Mouse (Mus musculus) kidney, postnatal 25 days (tissue): ENCODE measurements around the gene Bcl9l.

Experiments
- DNase-seq, 2 experiments: peaks; one replicate each; pipeline ENCODE4 v3.0.0; 2021; ENCODE audit warnings: mixed read lengths in 2 of 2

The Bcl9l gene

DNA sequence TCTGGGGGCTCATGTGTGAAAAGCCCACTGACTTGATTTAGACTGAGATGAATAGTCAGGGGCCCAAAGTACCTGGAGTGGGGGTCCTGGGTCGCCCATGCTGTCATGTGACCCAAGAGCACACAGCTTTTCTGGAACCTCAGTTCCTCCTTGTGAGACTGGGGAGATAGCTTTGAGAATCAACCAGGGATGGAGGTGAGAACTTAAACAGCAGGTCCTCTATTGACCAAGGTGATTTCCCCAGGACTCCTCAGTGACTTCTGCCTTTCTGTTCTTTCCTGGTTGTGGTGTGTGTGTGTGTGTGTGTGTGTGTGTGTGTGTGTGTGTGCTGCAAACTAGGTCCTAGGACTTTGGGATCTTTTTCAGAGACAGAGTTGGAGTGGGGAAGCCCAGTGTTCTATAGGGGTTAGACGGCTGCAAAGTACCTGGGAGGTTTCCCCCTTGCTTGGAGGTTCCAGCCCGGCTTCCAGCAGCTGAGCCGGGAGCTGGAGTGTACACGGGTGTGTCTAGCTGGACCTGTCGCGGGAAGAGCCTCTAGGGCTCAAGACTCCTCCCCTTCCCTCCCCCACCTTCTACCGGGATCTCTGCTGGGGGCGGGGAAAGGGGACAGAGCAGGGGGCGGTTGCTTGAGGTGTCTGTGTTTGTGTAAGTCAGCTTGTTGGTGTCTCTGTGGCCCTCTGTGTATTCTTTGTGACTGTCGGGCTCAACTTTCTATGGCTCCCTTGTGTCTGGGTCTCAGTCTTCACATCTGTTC lies 15.2 kb downstream of the Bcl9l start:
- DNase-seq: peak; percentile 66 to 84

DNA sequence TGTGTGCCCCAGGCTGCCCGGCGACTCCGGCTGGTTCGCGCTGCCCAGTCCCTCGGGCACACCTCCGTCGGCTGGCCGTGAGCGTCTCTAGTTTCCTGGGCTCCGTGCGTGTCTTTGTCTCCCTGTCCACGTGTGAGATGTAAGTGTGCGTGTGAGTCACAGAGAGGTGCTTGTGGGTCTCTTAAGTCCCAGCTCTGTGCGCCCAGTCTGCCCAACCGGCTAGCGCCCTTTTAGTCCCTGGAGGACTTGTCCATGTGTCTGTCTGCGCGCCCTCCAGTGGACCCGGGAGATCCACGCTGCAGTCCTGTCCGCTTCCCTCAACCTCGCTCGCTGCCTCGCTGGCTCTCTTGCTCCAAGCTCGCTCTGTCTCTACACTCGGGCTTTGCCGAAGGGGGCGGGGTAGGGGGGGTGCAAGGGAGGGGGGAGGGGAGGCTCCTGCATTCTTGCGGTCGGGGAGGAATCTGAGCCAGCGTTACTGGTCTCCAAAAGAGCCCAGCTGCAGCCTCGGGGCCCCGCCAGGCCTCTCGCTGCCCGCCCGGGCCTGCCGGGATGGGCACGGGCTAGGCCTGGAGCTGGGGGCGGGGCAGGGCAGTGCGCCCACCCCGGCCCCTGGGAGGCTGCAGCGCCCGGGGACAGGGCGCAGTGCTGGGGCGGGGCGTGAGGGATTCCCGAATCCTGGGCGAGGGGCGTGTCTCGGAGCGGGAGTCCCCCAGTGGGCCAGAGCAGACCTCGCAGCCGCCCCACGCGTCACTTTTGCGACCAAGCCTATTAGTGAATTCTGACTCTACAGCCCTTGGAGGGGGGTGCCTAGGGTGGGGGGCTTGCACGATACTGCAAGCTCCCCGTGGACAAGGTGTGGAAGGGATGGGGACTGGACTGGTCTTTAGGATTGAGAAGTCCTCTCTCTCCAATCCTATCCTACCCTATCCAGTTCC lies 16.1 kb downstream of the Bcl9l start:
- peak; percentile 85 to 91 for DNase-seq

DNA sequence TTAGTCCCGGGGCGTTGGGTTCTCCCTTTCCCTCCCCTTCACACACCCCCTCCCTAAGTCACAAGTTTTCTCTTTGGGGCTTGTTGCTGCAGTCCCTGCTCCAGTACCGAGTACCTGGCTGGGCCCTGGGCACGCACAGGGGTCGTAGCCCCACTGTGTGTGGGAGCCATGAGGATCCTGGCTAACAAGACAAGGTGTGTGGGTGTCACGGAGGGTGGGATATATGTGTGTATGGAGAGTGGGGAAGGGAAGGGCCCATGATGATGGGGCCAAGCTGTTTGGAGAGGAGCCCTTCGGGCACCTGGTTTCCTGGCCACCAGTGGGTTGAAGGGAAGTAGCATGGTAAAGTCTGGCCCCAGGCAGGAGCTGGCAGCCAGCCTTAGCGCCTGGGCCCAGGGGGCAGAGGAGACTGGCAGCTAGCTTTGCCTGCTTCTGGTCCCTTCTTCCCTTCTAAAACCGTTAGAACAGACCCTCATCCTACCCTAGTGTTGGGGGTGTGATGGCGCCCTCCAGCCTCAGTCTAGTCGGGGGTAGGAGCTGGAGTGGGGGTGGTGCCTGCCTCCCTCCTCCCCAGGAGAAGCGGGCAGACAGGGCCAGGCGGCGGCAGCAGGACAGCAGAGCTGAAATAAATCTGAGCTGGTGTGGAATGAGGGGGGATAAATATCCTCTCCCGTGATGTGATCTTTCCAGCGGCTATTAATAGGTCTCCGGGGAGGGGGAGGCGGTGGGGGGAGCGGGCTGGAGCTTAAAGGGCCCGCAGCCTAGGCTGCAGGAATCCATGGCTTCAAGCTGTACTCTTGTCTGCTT lies 16.9 kb downstream of the Bcl9l start:
- DNase-seq: peak; percentile 45 to 62

DNA sequence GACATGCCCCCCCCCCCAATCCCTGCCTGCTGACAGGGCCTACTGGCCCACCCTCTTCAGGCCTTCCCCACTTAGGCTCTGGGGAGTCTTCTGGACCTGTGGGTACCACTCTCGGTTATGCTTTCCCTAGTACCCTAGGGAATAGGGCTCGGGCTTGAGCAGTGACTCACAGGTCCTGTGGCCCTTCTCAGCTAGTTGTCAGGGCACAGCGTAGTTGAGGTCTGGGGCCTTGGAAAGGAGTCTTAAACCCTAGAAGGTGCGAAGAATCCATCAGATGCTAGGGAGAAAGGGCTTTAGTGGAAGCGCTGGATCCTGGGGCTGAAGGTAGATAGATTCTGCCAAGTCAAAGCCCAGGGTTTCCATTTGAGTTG lies 17.5 kb downstream of the Bcl9l start:
- DNase-seq: no peak

DNA sequence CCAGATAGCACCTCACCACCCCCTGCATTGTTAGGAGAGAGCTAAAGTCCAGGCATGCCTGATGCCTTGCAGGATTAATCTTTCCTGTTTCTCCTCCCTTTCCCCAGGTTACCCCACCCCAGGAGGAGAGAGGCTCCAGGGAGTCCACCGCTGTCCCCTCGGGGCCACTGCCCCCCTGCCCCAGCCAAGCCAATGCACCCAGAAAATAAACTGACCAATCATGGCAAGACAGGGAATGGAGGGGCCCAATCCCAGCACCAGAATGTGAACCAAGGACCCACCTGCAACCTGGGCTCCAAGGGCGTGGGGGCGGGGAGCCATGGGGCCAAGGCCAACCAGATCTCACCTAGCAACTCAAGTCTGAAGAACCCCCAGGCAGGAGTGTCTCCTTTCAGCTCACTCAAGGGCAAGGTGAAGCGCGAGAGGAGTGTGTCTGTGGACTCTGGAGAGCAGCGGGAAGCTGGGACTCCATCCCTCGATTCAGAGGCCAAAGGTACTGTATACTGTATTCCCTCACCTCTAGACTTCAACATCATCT lies 18.1 kb downstream of the Bcl9l start:
- DNase-seq: peak in 1 of 2 experiments; percentile 55

DNA sequence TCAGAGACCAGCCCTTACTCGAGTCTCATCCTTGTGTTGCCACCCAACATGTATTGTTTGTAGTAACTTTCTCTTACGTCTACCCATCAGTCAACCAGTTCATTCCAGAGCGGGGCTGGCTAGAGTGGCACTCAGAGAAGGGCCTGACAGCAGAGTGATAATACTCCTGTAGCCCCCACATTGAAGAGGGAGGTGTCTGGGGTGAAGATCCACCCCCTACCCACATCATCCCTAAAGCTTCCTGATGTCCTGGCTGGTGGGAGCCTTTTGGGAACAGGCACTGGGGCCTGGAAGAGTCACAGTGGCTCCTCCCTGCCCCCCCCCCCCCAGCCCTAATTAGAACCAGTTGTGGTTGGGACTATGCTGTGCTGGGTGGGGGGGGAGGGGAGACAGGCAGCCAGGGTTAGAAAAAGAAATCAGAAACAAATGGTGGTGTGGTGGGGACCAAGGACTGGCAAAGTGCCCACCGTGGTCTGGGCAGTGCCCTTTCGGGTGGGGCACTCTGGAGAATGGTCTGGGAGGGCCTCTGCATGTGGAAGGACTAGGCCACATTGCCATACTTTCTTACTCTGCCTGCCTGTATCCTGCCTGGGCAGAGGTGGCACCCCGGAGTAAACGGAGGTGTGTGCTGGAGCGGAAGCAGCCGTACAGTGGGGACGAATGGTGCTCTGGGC lies 18.7 kb downstream of the Bcl9l start:
- DNase-seq: peak in 1 of 2 experiments; percentile 50

DNA sequence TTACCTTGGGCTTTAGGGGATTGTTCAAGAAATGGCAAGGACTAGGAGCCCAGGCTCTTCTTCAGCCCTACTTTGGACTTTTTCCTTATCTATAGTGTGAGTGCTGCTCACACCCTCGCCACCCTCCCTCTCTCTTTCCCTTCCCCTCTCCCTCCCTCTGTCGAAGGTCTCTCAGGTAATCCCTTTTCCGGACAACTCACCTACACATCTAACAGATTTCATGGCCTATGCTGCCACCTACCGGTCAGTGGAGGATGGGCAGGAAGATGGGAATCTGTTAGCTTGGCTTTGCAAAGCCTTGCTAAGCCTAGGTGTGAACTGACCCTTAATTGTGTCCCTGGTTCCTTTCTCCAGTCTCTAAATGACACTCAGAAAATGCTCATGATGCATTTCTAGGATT lies 19.4 kb downstream of the Bcl9l start:
- DNase-seq: peak; percentile 86 to 92

DNA sequence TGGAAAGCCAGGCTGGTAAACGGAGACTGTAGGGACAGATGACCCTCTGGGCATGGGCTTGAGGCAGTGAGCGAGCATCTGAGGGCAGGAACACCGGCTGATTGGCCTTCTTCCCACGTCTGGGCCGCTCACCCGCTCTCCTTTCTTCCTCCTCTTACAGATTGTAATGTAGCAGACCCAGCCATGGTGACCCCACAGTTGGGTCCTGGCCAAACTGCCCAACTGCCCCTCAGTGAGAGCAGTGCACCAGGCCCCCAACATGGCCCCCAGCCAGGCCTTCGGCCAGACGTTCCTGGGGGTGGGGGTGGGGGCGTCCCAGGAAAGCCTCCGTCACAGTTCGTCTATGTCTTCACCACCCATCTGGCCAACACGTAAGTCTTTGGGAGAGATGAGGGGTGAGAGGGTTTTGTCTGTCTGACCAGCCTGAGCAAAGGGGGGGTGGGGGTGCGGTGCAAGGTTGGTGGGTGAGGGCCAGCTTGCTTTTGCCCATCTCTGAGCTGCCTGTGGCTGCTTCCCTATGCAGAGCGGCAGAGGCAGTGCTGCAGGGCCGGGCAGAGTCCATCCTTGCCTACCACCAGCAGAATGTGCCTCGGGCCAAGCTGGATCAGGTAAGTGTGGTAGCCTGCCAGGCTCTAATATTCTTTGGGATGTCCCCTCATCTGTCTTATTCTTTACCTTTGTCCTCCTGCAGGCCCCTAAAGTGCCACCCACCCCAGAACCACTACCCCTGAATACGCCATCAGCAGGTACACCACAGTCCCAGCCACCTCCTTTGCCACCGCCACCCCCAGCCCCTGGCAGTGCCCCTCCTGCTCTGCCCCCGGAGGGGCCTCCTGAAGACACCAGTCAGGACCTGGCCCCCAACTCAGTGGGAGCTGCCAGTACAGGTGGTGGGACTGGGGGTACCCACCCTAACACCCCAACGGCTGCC lies 22.5 kb downstream of the Bcl9l start:
- DNase-seq: peak in 1 of 2 experiments; percentile 77

DNA sequence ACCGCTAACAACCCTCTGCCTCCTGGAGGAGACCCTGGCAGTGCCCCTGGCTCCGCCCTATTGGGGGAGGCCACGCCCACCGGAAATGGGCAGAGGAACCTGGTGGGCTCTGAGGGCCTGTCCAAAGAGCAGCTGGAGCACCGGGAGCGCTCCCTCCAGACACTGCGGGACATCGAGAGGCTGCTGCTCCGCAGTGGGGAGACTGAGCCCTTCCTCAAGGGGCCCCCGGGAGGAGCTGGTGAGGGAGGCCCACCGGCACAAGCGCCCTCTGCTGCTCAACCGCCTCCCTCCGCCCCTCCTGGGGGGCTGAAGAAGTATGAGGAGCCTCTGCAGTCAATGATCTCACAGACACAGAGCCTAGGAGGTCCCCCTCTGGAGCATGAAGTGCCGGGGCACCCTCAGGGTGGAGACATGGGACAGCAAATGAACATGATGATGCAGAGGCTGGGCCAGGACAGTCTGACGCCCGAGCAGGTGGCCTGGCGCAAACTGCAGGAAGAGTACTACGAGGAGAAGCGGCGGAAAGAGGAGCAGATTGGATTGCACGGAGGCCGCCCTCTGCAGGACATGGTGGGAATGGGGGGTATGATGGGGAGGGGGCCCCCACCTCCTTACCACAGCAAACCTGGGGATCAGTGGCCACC lies 23.3 kb downstream of the Bcl9l start:
- peak in 1 of 2 experiments; percentile 51 for DNase-seq

DNA sequence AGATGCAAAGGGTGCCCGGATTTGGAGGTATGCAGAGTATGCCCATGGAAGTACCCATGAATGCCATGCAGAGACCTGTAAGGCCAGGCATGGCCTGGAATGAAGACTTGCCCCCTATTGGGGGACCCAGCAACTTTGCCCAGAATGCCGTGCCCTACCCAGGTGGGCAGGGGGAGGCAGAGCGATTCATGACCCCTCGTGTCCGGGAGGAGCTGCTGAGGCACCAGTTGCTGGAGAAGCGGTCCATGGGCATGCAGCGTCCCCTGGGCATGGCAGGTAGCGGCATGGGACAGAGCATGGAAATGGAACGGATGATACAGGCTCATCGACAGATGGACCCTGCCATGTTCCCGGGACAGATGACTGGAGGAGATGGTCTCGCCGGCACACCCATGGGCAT lies 23.9 kb downstream of the Bcl9l start:
- DNase-seq: peak in 1 of 2 experiments; percentile 40

DNA sequence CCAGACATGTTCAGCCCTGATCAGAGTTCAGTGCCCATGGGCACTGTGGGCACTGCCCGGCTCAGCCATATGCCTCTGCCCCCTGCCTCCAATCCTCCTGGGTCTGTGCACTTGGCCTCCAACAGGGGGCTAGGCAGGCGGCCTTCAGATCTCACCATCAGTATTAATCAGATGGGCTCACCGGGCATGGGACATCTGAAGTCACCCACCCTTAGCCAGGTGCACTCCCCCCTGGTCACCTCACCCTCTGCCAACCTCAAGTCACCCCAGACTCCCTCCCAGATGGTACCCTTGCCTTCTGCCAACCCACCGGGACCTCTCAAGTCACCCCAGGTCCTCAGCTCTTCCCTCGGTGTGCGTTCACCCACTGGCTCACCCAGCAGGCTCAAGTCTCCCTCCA lies 24.7 kb downstream of the Bcl9l start:
- peak in 1 of 2 experiments; percentile 40 for DNase-seq

DNA sequence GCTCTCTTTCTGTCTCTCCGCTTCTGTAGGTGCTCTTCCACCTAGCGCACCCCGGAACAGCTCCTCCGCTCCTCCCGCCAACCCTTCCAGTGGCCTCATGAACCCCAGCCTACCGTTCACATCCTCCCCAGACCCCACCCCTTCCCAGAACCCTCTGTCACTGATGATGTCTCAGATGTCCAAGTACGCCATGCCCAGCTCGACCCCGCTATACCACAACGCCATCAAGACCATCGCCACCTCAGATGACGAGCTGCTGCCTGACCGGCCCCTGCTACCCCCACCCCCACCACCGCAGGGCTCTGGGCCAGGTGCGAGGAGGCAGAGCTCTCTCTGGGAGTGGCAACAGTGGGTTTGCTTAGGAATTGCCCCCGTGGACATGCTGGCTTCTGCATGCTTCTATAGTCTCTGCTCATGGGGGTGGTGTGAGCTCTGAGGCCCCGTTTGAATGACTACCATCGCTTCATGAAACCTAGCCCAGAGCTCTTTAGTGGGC lies 25.5 kb downstream of the Bcl9l start:
- DNase-seq: peak in 1 of 2 experiments; percentile 44

DNA sequence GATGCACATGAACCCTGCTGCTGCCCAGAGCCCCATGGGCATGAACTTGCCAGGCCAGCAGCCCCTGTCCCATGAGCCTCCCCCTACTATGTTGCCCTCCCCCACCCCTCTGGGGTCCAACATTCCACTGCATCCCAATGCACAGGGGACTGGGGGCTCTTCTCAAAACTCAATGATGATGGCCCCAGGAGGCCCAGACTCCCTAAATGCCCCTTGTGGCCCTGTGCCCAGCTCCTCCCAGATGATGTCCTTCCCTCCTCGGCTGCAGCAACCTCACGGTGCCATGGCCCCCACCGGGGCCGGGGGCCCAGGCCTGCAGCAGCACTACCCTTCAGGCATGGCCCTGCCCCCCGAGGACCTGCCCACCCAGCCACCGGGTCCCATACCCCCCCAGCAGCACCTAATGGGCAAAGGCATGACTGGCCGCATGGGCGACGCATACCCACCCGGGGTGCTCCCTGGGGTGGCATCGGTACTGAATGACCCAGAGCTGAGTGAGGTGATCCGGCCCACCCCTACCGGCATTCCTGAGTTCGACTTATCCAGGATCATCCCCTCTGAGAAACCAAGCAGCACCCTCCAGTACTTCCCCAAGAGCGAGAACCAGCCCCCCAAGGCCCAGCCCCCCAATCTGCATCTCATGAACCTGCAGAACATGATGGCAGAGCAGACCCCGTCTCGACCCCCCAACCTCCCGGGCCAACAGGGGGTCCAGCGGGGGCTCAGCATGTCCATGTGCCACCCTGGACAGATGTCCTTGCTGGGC lies 26.3 kb downstream of the Bcl9l start:
- DNase-seq: peak in 1 of 2 experiments; percentile 58

DNA sequence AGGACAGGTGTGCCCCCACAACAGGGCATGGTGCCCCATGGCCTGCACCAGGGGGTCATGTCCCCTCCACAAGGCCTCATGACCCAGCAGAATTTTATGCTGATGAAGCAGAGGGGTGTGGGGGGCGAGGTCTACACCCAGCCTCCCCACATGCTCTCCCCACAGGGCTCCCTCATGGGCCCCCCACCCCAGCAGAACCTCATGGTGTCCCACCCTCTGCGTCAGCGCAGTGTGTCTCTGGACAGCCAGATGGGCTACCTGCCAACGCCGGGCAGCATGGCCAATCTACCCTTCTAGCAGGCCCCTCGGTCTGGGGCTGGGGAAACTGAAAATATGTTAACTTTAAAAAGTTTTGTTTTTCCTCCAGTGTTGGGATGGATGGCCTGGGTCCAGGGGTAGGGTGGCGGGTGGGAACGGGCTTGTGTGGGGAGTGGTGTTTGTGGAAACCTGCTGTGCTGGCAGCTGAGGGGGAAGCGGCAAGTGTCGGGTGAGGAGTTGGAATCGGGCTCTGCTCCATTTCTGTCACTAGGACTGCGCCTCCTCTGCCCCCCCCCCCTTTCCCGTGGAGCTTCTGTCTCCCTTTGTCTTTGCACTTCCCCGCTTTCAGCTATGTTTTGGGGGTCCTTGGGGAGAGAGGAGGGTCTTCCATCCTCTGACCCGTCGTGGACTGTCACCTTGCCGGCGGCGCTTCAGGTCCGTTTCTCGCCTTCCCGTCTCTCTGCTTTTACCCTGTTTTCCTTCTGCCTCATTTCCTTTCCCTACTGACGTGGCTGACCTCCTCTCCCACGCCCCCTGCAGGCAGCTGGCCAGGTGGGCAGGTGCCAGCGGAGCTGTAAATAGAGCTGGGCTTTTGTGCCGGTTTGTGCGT lies 27.1 kb downstream of the Bcl9l start:
- DNase-seq: peak; percentile 93 to 94

DNA sequence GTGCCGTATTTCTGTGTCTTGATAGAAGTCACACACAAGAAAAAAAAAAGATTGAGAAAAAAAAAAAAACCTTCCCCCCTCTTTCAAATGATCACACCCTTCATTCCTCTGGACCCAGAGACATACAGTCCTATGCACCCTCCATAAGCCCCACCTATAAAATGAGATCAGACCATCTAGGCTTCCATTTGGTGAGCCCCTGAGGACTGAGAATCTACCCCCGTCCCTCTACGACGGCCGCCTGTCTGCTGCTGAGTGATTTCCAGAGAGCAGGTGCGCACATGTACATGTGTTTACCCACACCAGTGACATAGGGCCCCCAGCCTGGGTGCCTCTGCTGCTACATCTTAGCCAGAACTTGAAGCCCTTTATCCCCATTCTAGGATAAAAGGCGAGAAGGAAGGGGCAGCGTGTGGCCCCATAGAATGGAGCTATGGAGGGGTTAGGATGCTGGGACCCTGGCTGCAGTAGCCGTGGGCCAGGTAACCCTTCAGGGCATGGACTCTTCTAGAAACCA lies 27.8 kb downstream of the Bcl9l start:
- DNase-seq: peak in 1 of 2 experiments; percentile 39

DNA sequence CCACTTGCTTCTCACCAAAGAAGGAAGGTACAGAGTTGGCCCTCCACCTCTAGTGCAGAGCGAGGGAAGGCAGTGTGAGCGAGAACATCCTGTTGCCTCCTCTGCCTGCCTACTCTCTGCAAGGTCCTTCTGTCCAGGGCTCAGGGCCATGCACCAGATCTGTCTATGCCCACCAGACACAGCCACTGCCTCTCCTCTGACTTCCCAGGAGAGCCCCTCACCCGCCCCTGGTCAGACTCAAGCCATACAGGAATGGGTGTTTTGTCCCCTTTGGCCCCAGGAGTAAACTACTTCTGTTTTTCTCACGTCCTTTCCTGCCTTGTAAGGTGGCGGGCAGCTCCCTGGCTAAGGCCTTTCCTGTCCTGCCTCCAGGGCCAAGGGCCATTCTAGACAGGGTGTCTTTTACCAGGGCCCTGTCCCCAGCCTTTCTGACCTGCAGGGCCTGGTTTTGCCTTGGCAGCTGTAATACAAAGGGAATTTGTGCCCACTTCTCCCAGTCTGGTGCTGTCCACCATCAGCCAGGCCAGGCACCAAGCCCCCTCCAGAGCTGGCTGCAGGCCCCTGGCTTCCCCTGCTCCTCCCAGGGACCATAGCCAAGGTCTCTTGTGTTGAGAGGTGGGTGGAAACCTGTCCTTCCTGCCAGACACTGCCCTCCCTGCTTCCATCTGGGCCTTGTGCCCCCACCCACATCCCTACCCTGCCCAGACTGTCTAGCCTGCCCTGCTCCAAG lies 28.4 kb downstream of the Bcl9l start:
- DNase-seq: peak in 1 of 2 experiments; percentile 68
